Mouse (Mus musculus): ENCODE measurements at regions not wholly inside any gene's neighbourhood (a gene's known extent, or its start where the extent isn't known, plus 50 kb on each side); places are given as distances from the start of the nearest gene placed in this dataset.

GRCm38 (mm10) chr10:117531798-117532747 lies 97.2 kb upstream of the Cpm start:
- no peak for DNase-seq
- intact Hi-C loops (cut with DNase I; ENCODE audit: low total_unique reads), result no loop called here

- intact Hi-C loops (cut with DNase I; ENCODE audit: low total_unique reads), result no loop called here
- DNase-seq, result no peak
Observed at GRCm38 (mm10) chr10:117530859-117531602, 98.3 kb upstream of the Cpm start.

DNA sequence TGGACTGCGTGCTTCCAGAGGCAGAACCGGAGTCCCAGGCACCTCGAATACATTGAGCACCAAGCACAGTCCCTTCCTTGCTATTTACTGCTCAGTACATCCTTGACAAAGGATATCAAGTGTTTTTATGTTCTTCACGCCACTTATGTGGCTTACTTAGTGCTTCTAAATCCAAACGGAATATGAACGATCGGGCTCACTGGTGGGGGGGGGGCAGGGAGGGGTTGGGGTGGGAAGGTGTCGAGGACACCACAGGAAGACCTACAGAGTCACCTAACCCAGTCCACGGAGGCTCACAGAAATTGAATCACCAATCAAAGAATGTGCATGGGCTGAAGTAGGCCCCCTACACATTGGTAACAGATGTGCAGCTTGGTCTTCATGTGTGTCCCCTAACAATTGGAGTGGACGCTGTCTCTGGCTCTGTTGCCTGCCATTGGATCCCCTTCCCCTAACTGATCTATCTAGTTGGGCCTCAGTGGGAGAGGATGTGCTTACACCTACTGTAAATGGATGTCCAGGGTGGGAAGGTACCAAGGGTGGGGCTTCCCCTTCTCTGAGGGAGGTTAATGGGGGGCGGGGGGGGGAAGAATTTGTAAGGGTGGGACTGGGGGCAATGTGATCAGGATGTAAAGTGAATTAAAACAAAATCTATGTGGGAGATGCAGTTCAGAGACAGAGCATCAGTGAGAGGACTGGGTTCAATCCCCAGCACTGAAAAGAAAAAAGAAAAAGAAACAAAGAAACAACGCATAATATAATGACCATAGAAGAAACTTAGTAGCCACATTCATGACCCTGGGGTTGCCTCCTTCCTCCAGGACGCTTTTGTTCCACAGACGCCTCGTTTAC lies 99.1 kb upstream of the Cpm start:
- no peak for DNase-seq
- intact Hi-C loops (cut with DNase I; ENCODE audit: low total_unique reads), result no loop called here

DNA sequence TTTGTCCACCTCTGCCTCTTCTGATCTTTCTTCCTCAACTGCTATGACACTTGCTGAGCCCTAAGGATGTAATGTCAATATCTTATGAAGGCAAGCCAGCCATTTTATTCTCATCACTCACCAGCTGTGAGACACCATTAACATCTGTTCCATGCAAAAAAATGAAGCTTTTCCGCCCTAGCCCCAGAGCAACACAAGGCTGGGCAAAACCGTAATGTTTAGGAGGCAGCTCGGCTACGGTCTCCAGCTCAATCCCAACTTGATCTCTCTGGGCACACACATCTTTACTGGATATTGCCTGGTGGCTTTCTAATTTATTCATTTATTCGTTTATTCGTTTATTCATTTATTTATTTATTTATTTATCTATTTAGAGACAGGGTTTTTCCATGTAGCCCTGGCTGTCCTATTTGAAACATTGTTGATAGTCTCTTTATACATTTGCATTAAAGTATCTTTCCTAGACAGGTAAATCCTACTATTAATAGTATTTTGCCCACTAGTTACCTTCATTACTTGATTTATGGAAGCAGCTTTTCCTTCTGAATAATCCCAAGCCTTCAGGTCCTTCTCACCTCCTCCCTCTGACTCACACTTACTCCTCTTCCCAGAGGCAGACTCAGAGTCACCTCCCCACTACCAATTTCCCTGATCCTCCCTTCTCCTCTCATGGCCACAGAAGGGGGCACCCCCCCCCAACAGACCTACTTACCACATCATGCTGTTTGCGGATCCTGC lies 99.9 kb upstream of the Cpm start:
- no peak for DNase-seq
- intact Hi-C loops (cut with DNase I; ENCODE audit: low total_unique reads), result no loop called here

DNA sequence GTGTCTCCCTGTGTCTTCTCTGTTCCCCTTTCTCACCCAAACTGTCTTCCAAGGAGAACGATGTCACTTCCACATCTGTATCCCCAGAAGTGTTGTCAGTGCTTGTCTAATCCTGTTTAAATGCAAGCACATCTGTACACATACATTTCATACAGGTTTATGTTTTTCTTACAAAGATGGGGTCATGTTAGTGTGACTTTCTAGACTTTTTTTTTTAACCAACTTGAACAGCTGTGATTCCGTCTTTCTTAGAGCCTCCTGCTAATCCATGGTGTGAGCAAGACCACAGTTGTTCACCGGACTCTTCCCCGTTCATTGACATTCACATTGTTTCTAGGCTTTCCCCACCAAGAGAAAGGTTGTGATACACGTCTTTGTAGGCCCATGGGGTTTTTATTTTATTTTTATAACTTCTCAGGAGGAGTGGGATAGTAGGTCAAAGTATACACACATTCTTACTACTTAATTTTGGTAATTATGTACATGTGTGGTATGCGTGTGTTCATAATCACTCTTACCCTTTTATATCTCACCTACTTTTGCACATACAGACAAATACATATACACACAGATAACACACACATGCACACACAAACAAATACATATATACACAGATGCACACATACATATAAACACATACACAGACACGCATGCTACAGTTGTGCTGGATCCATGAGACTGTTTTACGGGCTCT lies 100.6 kb upstream of the Cpm start:
- no peak for DNase-seq
- intact Hi-C loops (cut with DNase I; ENCODE audit: low total_unique reads), result no loop called here

DNA sequence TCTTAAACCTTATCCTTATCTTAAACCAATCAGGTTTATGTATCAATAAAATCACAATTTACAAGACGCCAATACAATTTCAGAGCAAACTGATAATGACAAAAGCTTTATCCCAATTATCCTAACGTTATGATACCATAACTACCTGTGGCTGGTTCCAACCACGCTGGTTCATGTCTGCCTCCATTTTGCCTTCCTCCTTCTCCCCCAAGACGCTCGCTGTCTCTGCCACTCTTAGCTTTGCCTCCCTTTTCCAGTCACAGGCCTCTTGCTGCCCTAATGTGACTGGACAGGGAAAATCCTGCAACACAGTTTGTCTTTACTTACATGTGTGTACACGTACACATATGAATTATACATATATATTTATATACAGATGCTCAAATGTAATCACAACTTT lies 101.3 kb upstream of the Cpm start:
- DNase-seq, result no peak
- intact Hi-C loops (cut with DNase I; ENCODE audit: low total_unique reads), result no loop called here

GRCm38 (mm10) chr10:117527243-117527642 lies 102.1 kb upstream of the Cpm start:
- intact Hi-C loops (cut with DNase I; ENCODE audit: low total_unique reads), result no loop called here
- DNase-seq, result no peak

GRCm38 (mm10) chr10:117526834-117527188 lies 102.5 kb upstream of the Cpm start:
- no peak for DNase-seq
- intact Hi-C loops (cut with DNase I; ENCODE audit: low total_unique reads), result no loop called here

DNA sequence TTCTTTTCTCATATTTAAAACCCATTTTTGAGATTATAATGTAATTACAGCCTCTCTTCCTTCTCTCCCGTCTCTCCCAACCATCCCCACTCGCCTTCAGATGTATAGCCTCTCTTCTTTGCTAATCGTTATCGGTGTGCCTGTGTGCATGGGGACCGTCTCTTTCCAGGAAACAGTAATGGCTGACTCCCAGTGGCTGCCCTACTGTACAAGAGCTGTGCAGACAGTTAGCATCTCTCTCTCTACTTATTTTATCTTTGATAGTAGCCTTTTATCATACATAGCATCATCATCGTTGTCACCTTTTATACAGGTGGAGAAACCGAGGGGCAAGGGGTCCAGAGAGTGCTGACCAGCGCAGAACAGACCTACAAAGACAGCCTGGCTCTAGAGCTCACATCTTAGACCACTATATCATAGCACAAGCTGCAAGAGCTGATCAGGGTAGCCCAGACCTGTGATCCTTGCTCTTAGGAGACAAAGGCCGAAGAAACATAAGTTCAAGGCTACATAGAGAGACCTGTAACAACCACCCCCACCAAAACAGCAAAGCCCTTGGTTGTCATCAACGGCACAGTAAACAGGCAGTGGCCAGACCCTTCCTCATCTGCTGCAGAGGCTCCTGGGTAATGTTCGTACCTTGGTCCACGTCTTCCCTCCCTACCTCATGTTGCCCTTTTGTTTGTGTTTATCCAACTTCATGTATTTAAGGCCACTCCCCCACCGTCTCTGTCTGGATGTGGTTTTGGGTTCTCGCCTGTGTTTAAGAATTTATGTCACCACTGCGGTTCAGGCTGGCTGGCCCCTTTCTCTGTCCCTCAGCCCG lies 103.1 kb upstream of the Cpm start:
- intact Hi-C loops (cut with DNase I; ENCODE audit: low total_unique reads), result no loop called here
- no peak for DNase-seq

DNA sequence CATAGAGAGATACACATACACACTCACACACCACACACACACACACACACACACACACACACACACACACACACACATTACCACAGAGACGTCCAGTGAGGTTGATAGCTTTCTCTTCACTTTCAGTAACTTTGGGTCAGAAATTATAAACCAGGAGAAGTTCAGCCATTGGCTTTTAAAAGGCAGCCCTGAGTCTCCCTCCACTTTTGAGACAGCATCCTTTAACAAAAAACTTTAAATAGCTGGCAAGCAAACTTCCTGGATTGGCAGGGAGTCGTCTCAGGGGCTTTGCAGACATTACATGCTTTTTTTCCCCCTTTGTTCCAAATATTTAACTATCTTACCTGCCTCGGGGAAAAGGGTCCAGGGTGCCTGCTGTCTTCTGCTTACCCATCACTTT lies 103.7 kb upstream of the Cpm start:
- intact Hi-C loops (cut with DNase I; ENCODE audit: low total_unique reads), result no loop called here
- DNase-seq, result no peak

DNA sequence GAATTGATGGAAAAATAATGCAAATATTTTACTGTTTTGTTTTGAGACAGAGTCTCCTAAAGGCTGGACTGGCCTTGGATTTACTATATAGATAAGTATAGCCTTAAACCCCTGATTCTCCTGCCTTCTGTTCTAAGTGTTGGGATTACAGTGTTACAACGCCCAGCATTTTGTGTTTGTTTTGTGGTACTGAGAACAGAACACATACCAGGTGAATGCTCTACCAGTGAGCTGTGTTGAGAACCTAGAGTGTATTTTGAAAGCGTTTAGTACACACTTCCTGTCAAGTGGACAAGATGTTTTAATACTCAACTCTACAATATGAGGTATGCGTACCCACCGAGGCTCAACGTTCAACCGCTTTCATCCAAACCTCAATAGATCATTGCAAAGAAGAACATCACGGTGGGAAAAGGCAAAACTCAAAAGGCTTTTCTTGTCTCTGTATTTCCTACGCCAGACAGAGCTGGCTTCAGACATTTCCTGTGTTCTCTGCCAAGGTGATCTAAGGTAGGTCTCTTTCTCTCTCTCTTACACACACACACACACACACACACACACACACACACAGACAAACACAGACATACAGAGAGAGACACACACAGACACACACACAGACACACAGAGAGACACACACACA lies 104.3 kb upstream of the Cpm start:
- intact Hi-C loops (cut with DNase I; ENCODE audit: low total_unique reads), result no loop called here
- no peak for DNase-seq

DNA sequence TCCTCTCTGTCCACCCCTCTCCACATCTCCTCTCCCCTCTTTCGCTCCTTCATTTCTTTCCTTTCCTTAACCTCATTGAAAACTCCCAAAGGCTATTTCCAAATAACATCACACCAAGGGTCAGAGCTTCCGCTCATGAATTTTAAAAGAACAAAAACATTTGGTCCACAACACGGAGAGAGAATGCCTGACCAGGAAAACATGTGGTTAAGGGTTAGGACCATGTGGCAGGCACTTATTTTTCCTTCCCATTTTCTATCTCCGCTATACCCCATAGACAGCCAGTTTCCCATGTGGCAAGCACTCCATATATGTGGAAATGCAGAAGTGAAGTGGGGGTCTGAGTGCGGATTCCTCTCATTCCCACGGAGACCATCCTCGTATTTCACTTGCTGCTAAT lies 105.2 kb upstream of the Cpm start:
- DNase-seq, result no peak
- intact Hi-C loops (cut with DNase I; ENCODE audit: low total_unique reads), result no loop called here

- DNase-seq, result no peak
- intact Hi-C loops (cut with DNase I; ENCODE audit: low total_unique reads), result no loop called here
Observed at GRCm38 (mm10) chr10:117522906-117523829, 106.1 kb upstream of the Cpm start.

- intact Hi-C loops (cut with DNase I; ENCODE audit: low total_unique reads), result no loop called here
- DNase-seq, result no peak
Observed at GRCm38 (mm10) chr10:117522373-117522772, 106.9 kb upstream of the Cpm start.

DNA sequence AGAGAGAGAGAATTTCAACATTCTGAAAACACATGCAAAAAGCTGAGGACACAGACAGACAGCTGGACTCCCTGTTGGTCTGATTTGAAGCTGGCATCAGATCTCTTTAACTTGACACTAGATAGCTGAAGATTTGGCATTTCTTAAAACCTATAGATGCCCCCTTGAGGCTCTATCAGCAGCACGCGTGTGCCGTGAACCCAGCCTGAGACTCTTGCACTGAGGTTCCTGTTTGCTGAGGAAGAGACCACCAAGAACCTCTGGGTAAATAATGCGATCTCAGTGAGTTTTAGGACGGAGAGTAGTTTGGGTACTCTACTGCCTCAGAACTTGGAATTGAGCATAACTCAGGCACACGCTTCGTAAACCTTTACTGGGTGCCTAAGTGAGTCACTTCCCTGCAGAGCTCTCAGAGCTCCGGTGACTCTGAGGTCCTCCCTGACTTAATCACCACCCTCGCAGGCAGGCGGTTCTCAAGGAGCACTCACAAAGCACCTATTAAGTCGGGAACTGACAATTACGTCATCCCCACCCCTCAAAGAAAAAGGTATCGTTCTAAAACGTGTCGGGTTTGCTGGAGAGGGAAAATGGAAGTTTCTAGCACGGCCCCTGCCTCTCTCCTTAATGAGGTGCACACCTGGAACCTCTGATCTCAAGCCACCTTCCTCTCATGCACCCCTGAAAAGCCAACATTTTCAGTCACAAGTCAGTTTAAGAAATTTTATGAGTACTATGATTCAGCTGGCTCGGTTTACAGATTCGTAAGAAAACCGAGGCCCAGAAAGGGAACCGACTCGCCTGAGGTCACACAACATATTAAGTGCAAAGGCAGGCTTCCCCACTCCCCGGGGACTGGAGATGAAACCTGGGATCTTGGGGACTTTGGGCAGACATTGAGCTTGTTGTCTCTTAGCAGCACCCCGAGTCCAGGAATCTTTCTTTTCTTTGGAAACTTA lies 107.7 kb upstream of the Cpm start:
- intact Hi-C loops (cut with DNase I; ENCODE audit: low total_unique reads), result no loop called here
- DNase-seq, result no peak

Measured in gastrocnemius, postnatal 14 days (tissue).